Mouse (Mus musculus) heart, adult 2 months (tissue): Measurements from ENCODE around the gene Dlx3.

ENCODE experiments used
- CTCF ChIP-seq: fragments of 200-600 bp; IDR thresholded peaks from 2 replicates; pipeline ENCODE4 v1.8.1; 2022; ENCODE audit warnings: antibody characterized with exemption, mild to moderate bottlenecking, moderate library complexity
- EP300 ChIP-seq: fragments of 200-500 bp; IDR thresholded peaks from 2 replicates; pipeline ENCODE4 v1.6.1; 2011; ENCODE audit warnings: low read depth, low read length, control low read depth; ENCODE audit not compliant: insufficient read depth

- TF ChIP-seq EP300: no peak
- no peak for TF ChIP-seq CTCF
Observed at GRCm38 (mm10) chr11:95137281-95137680, 17.4 kb downstream of the Dlx3 start.
